Mouse (Mus musculus) heart, adult 11 months (tissue): Measurements from ENCODE around the gene Mien1.
A peak's percentile ranks its signal among the peaks of the same experiment; 100 is the strongest.

Experiments used
- DNase-seq: peaks from one replicate; pipeline ENCODE4 v3.0.0; 2022

Mien1 gene

DNA sequence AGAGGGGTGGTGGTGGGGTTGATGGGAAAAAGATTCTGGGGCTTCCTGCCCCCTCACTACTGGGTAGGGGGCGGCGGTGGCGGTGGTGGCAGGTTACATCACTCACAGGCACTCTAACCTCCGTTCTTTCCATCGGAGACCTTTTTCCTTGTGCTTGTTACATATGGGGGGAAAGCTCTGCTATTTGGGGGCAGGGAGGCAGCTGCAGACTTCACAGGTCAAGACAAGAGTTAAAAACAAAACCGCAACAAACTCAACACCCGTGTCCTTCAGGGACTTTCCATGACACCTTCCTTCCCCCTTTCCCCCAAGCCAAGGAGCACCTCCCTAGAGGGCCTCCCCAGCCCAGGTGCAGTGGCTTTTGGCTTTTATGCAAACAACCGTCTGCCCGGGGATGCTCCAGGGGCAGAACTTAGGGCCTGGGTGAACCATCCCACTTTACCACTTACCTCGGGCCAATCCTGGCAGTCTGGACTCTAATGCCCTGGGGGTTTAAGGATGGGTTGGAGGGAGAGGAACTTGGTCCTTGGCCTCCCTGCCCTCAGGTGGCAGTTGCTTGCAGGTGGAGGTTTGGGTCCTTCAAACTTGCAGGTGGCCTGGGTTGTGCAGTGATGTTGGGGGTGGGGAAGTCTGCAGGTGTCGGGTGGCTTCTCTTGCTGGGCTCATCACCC is 20.4 kb upstream of the Mien1 start:
- DNase-seq = peak; percentile 90

DNA sequence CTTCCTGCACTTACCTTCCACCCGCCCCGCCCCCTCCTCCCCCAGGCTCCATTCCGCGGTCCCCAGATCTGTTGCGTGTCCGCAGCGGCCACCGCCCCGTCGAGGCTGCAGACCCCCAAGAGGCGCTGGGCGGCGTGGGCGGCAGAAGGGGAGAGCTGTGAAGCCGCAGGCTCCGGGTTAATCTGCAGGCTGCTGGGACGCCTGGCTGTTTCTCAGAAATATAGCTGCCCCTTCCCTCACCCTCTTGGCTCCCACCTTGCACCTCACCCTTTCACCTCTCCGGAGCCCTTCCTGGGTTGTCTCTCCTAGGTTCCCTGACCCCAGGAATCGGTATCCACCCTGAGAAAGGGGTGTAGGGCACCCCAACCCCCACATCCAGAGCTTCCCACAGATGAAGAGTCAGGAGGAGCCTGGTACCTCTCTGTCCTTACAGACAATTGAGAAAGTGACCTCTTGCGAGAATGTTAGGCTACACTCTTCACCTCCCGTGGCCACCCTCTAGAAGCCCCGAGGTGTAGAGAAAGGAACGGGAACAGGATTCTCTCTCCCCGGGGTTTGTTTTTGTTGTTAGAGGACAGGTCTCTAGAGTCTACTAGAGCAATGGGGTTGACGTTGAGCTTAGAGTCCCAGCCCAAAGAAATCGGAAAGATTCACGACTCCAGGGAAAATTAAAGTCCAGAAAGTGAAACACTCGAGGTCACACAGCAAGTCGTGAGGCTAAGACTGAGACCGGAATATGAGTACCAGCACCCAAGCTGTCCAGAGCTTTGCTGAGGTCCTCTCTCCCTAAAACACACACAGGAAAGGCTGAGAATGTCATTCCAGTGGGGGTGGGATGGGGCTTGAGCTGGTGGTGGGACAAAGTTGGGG is 19.6 kb upstream of the Mien1 start:
- no peak for DNase-seq

DNA sequence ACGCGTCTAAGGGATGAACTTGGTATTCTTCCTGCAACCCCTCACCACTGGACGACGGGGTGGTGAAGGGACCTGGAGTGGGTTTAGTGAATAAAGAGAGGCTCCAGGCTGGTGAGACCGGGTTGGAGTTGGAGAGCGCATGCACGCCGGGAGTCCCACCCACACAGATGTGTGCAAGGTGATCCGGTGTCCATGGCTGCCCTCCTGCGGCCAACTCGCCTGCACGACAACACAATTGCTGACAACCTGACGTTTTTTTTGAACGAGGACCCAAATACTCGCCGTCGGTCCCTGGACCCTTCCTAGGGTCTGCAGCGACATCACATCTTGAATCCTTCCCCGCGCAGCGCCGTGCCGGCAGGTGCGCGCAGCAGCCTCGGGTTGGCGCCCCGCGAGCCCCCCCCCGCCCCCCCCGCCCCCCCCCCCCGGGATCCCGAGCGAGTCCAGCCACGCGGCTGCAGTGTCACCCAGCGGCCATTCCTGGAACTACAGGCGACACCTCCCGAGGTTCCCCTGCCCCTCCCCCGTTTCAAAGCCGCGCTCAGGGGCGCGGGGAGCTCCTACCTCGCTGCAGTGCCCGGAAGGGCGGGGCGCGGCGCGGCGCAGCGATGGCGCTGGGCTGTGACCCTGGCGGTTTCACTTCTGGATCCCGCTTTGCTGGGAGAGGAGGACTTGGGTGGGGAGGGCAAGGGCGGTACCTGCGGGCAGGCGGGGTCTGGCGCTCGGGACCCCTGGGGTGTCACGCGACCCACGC is 18.8 kb upstream of the Mien1 start:
- DNase-seq = peak; percentile 98

DNA sequence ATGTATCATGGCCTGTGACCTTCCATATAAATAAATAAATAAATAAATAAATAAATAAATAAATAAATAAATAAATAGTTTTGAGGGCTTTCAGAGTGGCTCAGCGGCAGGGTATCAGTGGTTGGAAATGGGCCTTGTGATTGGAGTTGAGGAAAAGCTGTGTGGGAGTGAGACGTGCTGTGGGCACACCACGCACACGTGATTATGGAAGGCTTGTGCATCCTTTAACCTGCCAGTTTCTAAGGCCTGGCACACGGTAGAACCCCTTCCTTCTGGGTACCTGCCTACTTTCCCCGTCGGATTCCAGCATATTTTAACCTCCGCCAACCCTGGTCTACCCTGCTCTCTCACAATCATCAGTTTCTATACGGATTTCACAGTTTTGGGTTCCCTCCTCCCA is 18.2 kb upstream of the Mien1 start:
- no peak for DNase-seq

DNA sequence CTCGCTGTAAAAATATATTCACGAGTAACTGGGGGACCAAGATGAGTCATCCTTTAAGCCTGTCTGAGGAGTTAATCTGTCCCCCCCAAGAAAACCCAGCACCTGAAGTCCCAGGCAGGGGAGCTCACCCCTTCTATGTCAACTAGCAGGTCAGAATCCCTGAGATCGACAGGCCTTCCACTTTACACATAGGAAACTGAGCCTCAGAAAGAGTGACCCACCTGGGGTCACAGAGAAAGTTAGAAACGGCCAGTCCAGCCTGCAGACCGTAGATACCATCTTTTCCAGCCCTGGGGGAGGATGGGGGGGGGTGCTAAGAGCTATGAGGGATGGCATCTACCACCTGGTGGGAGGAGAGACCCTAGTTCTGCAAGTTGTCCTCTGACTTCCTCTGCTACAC is 17.8 kb upstream of the Mien1 start:
- DNase-seq = no peak

DNA sequence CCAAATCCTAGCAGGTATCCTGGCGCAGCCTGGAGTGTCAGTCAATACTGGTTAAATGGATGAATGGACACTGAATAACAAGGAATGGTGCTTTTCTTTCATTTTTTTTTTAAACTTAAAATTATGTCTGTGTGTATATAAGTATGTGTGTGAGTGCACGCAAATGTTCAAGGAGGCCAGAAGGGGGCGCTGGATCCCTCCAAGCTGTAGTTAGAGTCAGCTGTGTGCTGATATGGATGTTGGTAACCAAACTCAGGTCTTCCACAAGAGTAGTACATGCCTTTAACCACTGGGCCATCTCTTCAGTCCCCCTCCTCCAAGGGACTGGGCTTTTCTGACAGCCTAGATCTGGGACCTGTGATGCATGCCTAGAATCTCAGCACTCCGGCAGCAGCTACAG is 16.7 kb upstream of the Mien1 start:
- DNase-seq = peak; percentile 76

- DNase-seq = peak; percentile 94
Measured at GRCm38 (mm10) chr11:98449921-98450771, 11.4 kb upstream of the Mien1 start.

GRCm38 (mm10) chr11:98449419-98449818 is 10.6 kb upstream of the Mien1 start:
- DNase-seq = no peak

DNA sequence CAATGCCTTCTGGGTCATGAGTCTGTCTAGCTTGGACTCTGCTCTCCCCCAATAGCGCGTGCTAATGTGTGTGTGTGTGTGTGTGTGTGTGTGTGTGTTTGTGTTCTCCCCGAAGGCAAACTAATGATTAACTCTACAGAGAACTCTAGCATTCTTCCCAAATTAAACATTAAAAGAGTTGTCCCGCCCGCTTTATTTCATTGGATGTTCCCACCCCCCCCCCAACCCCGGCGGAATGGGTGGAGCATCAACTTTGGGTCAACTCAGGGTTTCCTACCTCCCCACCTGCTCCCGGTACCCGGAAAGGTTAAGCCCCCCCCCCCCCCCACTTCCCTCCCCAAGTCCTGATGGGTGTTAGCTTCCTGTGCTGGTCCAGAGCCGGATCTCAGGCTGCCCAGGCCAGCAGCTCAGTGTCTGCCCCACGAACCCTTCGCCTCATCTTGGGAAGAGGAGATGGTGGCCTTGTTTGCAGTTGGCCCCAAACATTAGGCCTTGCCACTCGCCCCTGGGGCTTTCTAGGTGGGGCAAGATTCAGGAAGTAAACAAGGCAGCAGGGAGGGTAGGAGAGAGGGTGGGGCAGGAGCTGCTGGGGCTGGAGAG is 9.5 kb upstream of the Mien1 start:
- peak; percentile 93 for DNase-seq

GRCm38 (mm10) chr11:98447475-98447834 is 8.7 kb upstream of the Mien1 start:
- no peak for DNase-seq

GRCm38 (mm10) chr11:98446562-98447474 is 8.0 kb upstream of the Mien1 start:
- no peak for DNase-seq

DNA sequence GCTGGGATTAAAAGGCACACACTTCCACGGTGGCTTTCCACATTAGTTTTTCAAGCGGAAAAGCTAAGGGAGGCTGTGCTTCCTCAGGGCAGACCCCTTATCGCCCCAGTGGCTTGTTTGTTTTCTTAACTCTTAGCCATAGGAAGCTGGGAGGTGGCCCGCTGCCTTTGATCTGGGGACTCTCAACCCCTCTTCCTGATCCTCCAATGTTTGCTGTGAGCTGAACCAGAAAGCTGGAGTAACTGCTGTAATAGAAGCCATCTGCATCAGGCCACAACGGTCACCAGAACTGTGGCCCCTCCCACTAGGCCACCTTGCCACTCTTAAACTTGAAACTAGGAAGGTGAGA is 7.4 kb upstream of the Mien1 start, which contains the start of gene Grb7:
Gene Grb7, plus strand, starts transcription at position 182 of the 349 bp plus-strand sequence.
- DNase-seq = peak; percentile 92

DNA sequence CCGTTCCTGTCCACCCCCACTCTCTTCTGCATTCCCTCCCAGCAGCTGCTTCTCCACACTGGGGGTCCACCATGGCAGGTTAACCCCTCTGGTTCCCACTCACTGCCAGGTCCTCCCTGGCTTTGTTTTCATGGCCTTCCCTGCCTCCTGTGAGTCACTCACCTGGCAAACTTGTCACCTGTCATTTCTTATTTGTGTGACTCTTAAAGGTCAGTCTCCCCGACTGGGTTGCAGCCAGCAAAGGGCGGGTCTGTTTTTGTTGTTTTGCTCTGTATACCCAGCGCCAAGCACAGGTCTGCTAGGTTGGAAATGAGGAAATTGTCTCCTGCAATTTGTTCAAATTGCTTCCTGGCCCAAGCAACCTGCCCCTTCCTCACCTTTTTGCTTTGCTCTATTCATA is 6.9 kb upstream of the Mien1 start:
- no peak for DNase-seq

DNA sequence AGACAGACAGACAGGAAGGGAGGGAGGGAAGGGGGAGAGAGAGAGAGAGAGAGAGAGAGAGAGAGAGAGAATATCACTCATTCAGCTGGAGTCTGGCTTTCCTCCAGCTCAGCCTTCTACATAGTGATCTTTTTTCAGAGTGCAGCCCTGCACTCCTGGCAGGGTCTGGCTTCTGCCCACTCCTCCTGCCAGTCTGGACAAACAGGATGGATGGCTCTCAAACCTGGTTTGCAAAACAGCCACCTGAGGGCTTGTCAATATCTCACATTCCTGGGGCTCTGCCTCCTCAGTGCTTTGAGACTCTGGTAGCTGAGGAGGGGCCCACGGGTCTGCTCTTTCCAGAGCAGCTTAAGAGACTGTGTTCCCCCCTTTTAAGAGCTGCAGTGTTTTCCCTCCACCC is 6.4 kb upstream of the Mien1 start:
- DNase-seq = no peak

GRCm38 (mm10) chr11:98443688-98444087 is 4.9 kb upstream of the Mien1 start:
- no peak for DNase-seq

GRCm38 (mm10) chr11:98437441-98437840 is 1.4 kb downstream of the Mien1 start:
- DNase-seq = no peak

DNA sequence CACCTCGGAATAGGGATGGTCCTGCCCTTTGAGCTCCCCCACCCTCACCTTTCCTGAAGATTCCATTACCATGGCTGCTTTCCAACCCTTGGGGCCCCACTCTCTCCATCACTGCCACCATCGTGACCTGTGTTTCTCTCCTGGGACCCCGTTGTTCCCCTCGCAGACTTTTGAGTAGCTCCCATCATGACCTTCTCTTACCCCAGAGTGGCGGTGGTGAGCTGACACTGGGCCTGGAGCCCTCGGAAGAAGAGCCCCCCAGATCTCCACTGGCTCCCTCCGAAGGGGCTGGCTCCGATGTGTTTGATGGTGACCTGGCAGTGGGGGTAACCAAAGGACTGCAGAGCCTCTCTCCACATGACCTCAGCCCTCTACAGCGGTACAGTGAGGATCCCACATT is 3.1 kb downstream of the Mien1 start:
- DNase-seq = peak; percentile 90

GRCm38 (mm10) chr11:98431743-98432502 is 6.9 kb downstream of the Mien1 start:
- DNase-seq = peak; percentile 86

GRCm38 (mm10) chr11:98428436-98428835 is 10.4 kb downstream of the Mien1 start:
- peak; percentile 89 for DNase-seq

- no peak for DNase-seq
Measured at GRCm38 (mm10) chr11:98426592-98426991, 12.2 kb downstream of the Mien1 start.
